Mouse (Mus musculus): ENCODE data around the gene Bmyc. TPM values are rescaled to one million over a fixed set of nuclear protein-coding genes. Genes with fewer than 3 reads are reported as not detected.

Gene Bmyc
- 179 TPM for polyA plus RNA-seq (2017; shearing (Covaris generic))

GRCm38 (mm10) chr2:25706643-25707481 lies at the start of gene Bmyc:
TSS of gene Bmyc (plus strand) at chr2:25706739.

GRCm38 (mm10) chr2:25657652-25658051 lies 48.9 kb upstream of the Bmyc start, which contains the start of gene Lcn5:
TSS of gene Lcn5 (plus strand) at chr2:25657952.

GRCm38 (mm10) chr2:25676486-25676885 lies 30.1 kb upstream of the Bmyc start, which contains the start of gene Lcn6:
TSS of gene Lcn6 (plus strand) at chr2:25676786.

GRCm38 (mm10) chr2:25682426-25682825 lies 24.1 kb upstream of the Bmyc start, which contains the start of gene Lcn10:
TSS of gene Lcn10 (plus strand) at chr2:25682726.

GRCm38 (mm10) chr2:25699743-25700142 lies 6.8 kb upstream of the Bmyc start, which contains the start of gene Obp2a:
TSS of gene Obp2a (plus strand) at chr2:25700043.

GRCm38 (mm10) chr2:25736709-25737108 lies 30.2 kb downstream of the Bmyc start, which contains the start of gene Obp2b:
TSS of gene Obp2b (plus strand) at chr2:25737009.

Other genes starting within 250 kb of the Bmyc start
- gene Clic3, start 249.9 kb upstream of the Bmyc start, polyA plus RNA-seq (2017; shearing (Covaris generic)), result 3.9 TPM
- 100 TPM for gene Paxx, start 245.6 kb upstream of the Bmyc start, polyA plus RNA-seq (2017; shearing (Covaris generic))
- not detected for gene Ptgds, start 236.7 kb upstream of the Bmyc start, polyA plus RNA-seq (2017; shearing (Covaris generic))
- gene Lcn12, start 212.8 kb upstream of the Bmyc start, polyA plus RNA-seq (2017; shearing (Covaris generic)), result not detected
- gene Fbxw5, start 206.0 kb upstream of the Bmyc start, polyA plus RNA-seq (2017; shearing (Covaris generic)), result 130 TPM
- gene C8g, start 205.0 kb upstream of the Bmyc start, polyA plus RNA-seq (2017; shearing (Covaris generic)), result 10.9 TPM
- 124 TPM for gene Traf2, start 159.8 kb upstream of the Bmyc start, polyA plus RNA-seq (2017; shearing (Covaris generic))
- 318 TPM for gene Edf1, start 148.9 kb upstream of the Bmyc start, polyA plus RNA-seq (2017; shearing (Covaris generic))
- 0.45 TPM for gene Mamdc4, start 131.9 kb upstream of the Bmyc start, polyA plus RNA-seq (2017; shearing (Covaris generic))
- gene Phpt1, start 131.5 kb upstream of the Bmyc start, polyA plus RNA-seq (2017; shearing (Covaris generic)), result 73.4 TPM
- not detected for gene Ajm1, start 125.0 kb upstream of the Bmyc start, polyA plus RNA-seq (2017; shearing (Covaris generic))
- gene Rabl6, start 98.2 kb upstream of the Bmyc start, polyA plus RNA-seq (2017; shearing (Covaris generic)), result 17.8 TPM
- gene Ccdc183, start 89.1 kb upstream of the Bmyc start, polyA plus RNA-seq (2017; shearing (Covaris generic)), result not detected
- 1.0 TPM for gene Tmem141, start 84.7 kb upstream of the Bmyc start, polyA plus RNA-seq (2017; shearing (Covaris generic))
- 16.4 TPM for gene Fcna, start 78.7 kb upstream of the Bmyc start, polyA plus RNA-seq (2017; shearing (Covaris generic))
- not detected for gene Lcn8, start 53.6 kb upstream of the Bmyc start, polyA plus RNA-seq (2017; shearing (Covaris generic))
- not detected for gene Lcn5, start 48.8 kb upstream of the Bmyc start, polyA plus RNA-seq (2017; shearing (Covaris generic))
- not detected for gene Lcn6, start 30.0 kb upstream of the Bmyc start, polyA plus RNA-seq (2017; shearing (Covaris generic))
- gene Lcn10, start 24.0 kb upstream of the Bmyc start, polyA plus RNA-seq (2017; shearing (Covaris generic)), result 0.62 TPM
- gene Obp2a, start 6.7 kb upstream of the Bmyc start, polyA plus RNA-seq (2017; shearing (Covaris generic)), result not detected
- gene Obp2b, start 30.3 kb downstream of the Bmyc start, polyA plus RNA-seq (2017; shearing (Covaris generic)), result not detected
- gene Lcn3, start 58.8 kb downstream of the Bmyc start, polyA plus RNA-seq (2017; shearing (Covaris generic)), result not detected
- gene Lcn11, start 70.3 kb downstream of the Bmyc start, polyA plus RNA-seq (2017; shearing (Covaris generic)), result not detected
- not detected for gene Gm13539, start 75.5 kb downstream of the Bmyc start, polyA plus RNA-seq (2017; shearing (Covaris generic))
- not detected for gene Glt6d1, start 109.1 kb downstream of the Bmyc start, polyA plus RNA-seq (2017; shearing (Covaris generic))
- gene Lcn9, start 116.4 kb downstream of the Bmyc start, polyA plus RNA-seq (2017; shearing (Covaris generic)), result not detected
- gene Sohlh1, start 140.5 kb downstream of the Bmyc start, polyA plus RNA-seq (2017; shearing (Covaris generic)), result 0.52 TPM
- gene Kcnt1, start 157.0 kb downstream of the Bmyc start, polyA plus RNA-seq (2017; shearing (Covaris generic)), result 0.72 TPM

Measured in inflammation-experienced regulatory T-cells, adult 16 weeks (primary cell).